Mouse (Mus musculus) left cerebral cortex, postnatal 10 days (tissue): Measurements from ENCODE around the gene Rnf181. TPM values are rescaled to one million over a fixed set of nuclear protein-coding genes. Genes with fewer than 3 reads are reported as not detected.
A peak's percentile ranks its signal among the peaks of the same experiment; 100 is the strongest.

Experiments
- DNase-seq, 2 experiments: peaks; one replicate each; pipeline ENCODE4 v3.0.0; 2021 to 2022; ENCODE audit warnings: low spot score in 2 of 2, mixed read lengths in 1 of 2; ENCODE audit errors: extremely low spot score in 1 of 2
- intact Hi-C: fragments of 180-260 bp; cut with DNase I; formaldehyde crosslinking; loops from one replicate; pipeline ENCODE4 v1.15.1; 2025
- total RNA-seq, 2 experiments: library from RNA; stranded (reverse); gene quantifications; 2 replicates each; pipeline ENCODE4 v1.2.3; 2021

Gene Rnf181
- total RNA-seq = 10 to 100 TPM; 66.0 to 68.3 TPM

- intact Hi-C loops = no loop called here
- no peak for DNase-seq
These were observed at the start of gene Rnf181 for GRCm38 (mm10) chr6:72366844-72367443. Gene Rnf181, minus strand, starts transcription at chr6:72366956.

GRCm38 (mm10) chr6:72415964-72416772 lies 49.4 kb upstream of the Rnf181 start:
- no peak for DNase-seq

GRCm38 (mm10) chr6:72415181-72415580 lies 48.4 kb upstream of the Rnf181 start:
- DNase-seq = no peak
- intact Hi-C loops = no loop called here

More at GRCm38 (mm10) chr6:72415964-72416772, 49.4 kb upstream of the Rnf181 start:
- intact Hi-C loops = no loop called here

GRCm38 (mm10) chr6:72414076-72414756 lies 47.5 kb upstream of the Rnf181 start, which contains the start of gene Ggcx:
Gene Ggcx, plus strand, starts transcription at chr6:72414308.
- intact Hi-C loops = no loop called here
- peak; percentile 86 to 97 for DNase-seq

- intact Hi-C loops = no loop called here
- no peak for DNase-seq
These were observed 43.8 kb upstream of the Rnf181 start for GRCm38 (mm10) chr6:72410518-72410917.

- intact Hi-C loops = no loop called here
- no peak for DNase-seq
These were observed 43.2 kb upstream of the Rnf181 start for GRCm38 (mm10) chr6:72410003-72410402.

- peak in 1 of 2 experiments; percentile 71 for DNase-seq
- intact Hi-C loops = loop anchor here (5.0 kb wide), 1 partner anchor 47 kb away; no protein-coding TSS in a partner anchor
These were observed 42.8 kb upstream of the Rnf181 start for GRCm38 (mm10) chr6:72409567-72409966.

GRCm38 (mm10) chr6:72407119-72407518 lies 40.4 kb upstream of the Rnf181 start:
- DNase-seq = peak; percentile 60 to 83
- intact Hi-C loops = loop anchor here (5.0 kb wide), 1 partner anchor 45 kb away; no protein-coding TSS in a partner anchor

- intact Hi-C loops = loop anchor here (5.0 kb wide), 1 partner anchor 43 kb away; no protein-coding TSS in a partner anchor
- no peak for DNase-seq
These were observed 38.6 kb upstream of the Rnf181 start for GRCm38 (mm10) chr6:72405356-72405755.

- intact Hi-C loops = no loop called here
- peak; percentile 38 to 70 for DNase-seq
These were observed 35.1 kb upstream of the Rnf181 start for GRCm38 (mm10) chr6:72401875-72402274.

- intact Hi-C loops = no loop called here
- no peak for DNase-seq
These were observed 33.2 kb upstream of the Rnf181 start for GRCm38 (mm10) chr6:72399967-72400366.

GRCm38 (mm10) chr6:72396837-72397251 lies 30.1 kb upstream of the Rnf181 start:
- intact Hi-C loops = no loop called here

GRCm38 (mm10) chr6:72392341-72392740 lies 25.6 kb upstream of the Rnf181 start:
- intact Hi-C loops = no loop called here
- no peak for DNase-seq

More at GRCm38 (mm10) chr6:72396837-72397251, 30.1 kb upstream of the Rnf181 start:
- no peak for DNase-seq

GRCm38 (mm10) chr6:72390795-72391521 lies 24.2 kb upstream of the Rnf181 start:
- intact Hi-C loops = no loop called here
- DNase-seq = peak in 1 of 2 experiments; percentile 79

GRCm38 (mm10) chr6:72389941-72390771 lies 23.4 kb upstream of the Rnf181 start, which contains the start of gene Vamp8:
Gene Vamp8, minus strand, starts transcription at chr6:72390703.
- peak; percentile 30 to 88 for DNase-seq
- intact Hi-C loops = no loop called here

GRCm38 (mm10) chr6:72389471-72389940 lies 22.8 kb upstream of the Rnf181 start:
- no peak for DNase-seq
- intact Hi-C loops = no loop called here

- no peak for DNase-seq
- intact Hi-C loops = no loop called here
These were observed 22.1 kb upstream of the Rnf181 start for GRCm38 (mm10) chr6:72388791-72389329.
